Mouse (Mus musculus) olfactory bulb, adult 2 months (tissue): ENCODE measurements at regions not wholly inside any gene's neighbourhood (a gene's known extent, or its start where the extent isn't known, plus 50 kb on each side); places are given as distances from the start of the nearest gene placed in this dataset.

ENCODE experiments used
- CTCF ChIP-seq: fragments of 200-500 bp; IDR thresholded peaks from 2 replicates; pipeline ENCODE4 v1.5.1; 2012; ENCODE audit warnings: low read depth, mild to moderate bottlenecking, low read length, moderate library complexity; ENCODE audit not compliant: insufficient read depth
- POLR2A ChIP-seq: fragments of 200-500 bp; IDR thresholded peaks from 2 replicates; pipeline ENCODE4 v1.6.1; 2012; ENCODE audit warnings: mild to moderate bottlenecking, low read depth, low read length, moderate library complexity; ENCODE audit not compliant: insufficient read depth

DNA sequence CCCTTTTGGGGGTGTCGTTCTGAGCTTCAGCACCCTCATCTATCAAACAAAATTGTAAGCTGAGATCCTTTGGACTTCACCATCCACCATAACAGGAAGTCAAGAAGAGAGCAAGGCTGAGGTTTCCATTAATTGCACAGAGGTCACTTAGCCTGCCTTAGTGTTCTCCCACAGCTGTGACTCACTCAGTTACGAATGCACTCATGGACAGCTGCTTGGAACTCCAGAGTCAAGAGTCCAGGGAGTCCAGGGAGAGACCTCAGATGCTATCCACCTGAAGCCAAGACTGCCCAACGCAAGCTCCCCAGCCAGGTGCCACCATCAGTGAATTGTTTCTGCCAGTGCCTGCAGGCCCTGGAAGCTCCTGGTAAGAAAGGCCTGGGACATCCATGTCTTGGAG lies 259.8 kb downstream of the Tcf7l2 start:
- TF ChIP-seq CTCF (no peak), POLR2A (no peak)
